Mouse (Mus musculus) frontal cortex, postnatal 25 days (tissue): ENCODE measurements around the gene Mterf4.
"Not testable (repeated sequence)": the region's sequence is repeated elsewhere in the genome, so short reads cannot be mapped to it uniquely, and the experiment has no call there.

Experiments used
- DNase-seq, 2 experiments: peaks; one replicate each; pipeline ENCODE4 v3.0.0; 2022; ENCODE audit warnings: low spot score in 2 of 2

The Mterf4 gene

DNA sequence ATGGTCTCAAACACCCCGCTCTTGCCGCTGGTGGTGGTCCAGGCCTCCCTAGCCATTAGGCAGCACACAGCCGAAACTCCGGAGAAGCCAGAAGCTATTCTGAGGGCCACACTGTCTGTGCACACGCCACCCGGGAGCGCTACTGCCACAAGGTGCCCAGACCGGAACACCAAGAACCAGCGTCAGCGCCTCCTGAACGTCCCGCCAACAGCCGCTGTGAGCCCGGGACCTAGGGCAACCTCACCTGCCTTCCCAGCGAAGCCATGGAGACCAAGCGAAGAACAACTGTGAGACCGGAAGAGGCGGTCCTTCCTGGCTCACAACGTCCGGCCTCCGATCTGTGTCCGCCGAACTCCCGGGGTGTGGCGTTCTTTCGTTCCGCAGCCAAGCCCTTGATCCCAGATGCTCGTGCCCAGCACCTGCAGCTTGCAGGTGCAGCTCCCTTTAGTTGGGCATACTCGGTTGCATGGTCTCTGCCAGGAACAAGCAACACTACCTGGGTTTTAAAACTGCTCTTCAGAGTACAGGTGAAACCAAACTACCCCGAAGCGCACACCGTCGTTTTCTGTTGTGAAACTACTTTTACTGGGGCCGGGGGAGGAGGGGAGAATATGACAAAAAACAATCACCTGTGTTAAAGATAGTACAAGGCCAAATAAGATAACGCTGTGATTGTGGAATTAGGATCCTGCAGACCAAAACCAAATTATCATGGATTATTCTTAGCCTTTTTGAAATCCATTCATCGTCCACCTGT lies at the start of gene Mterf4:
TSS of gene Mterf4 (minus strand) at position 335 of the 757 bp plus-strand sequence.
- peak; percentile 59 to 72 for DNase-seq

DNA sequence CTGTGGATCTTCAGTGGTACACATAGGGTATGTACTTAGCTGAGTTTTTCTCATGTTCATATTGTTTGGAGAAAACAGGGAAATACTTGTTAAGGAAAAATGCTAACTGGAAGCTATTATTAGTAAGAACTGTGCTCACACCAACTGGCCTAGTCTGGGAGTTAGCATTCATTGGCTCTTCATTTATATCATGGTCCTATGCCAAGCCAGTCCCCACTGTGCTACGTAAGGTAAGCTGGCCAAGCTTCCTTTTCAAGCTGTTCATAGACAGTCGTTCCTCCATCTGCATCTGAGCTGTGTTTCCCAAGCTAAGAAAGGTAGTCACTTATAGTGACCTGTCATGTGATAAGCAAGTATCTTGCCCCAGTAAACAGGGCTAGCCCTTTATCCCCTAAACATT lies 47.0 kb upstream of the Mterf4 start:
- DNase-seq = no peak

DNA sequence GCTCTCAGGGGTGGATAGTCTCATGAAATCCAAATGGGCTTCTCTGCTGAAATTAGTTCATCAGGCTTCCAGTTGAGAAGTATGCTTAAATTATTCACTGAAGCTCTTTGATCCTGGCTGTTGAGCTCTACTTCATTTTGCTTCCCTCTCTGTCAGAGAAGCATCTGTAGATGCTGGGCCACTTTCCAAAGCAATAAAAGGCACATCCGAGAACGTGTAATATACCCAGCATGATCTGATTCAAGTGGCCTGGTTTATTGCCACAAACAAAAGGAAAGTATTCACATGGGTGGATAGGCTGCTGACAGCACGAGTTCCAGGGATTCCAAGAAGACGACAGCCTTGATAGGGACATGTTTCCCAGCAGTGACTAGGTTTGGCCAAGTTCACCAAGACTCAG lies 44.0 kb upstream of the Mterf4 start:
- no peak for DNase-seq

DNA sequence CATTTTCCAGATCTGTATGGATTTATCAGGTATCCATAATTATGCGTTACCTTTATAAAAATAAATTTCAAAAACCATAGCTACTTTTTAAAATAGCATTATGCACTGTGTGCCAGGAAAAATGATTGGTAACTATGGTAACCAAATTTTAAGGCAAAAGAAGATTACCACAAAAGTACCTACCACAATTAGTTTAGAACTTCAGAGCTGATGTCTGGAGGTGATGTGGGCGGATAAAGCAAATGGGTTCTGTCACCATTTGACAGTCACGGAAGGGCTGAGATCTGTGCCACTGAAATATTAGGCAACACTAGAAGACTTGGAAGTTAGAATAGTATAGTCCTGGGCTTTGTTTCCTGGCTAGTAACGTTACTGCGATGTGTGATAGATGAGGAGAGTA lies 41.5 kb upstream of the Mterf4 start:
- no peak for DNase-seq

DNA sequence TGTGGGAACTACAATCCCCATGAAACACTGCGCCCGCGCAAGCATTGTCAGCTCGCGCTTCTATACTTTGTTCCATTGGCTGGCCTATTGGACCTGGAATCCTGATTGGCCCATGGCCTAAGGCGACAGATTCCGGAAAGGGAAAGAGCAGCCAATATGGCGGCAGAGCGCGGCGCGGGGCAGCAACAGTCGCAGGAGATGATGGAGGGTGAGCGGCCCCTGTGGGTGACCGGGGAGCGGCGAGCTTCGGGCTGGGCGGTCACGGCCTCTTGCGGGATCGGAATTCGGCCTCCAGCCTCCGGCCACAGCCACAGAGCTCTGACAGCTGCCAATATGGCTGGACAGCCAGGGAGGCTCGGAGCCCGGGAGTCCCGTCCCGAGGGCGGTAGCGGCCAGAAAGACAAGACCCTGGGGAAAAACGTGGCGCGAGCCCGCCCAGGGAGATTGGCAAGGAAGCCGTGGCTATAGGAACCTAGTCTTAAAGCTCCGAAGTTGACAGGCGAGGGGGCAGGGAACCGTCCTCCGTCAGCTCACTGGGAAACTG lies 37.9 kb upstream of the Mterf4 start:
- DNase-seq = peak; percentile 87 to 92

DNA sequence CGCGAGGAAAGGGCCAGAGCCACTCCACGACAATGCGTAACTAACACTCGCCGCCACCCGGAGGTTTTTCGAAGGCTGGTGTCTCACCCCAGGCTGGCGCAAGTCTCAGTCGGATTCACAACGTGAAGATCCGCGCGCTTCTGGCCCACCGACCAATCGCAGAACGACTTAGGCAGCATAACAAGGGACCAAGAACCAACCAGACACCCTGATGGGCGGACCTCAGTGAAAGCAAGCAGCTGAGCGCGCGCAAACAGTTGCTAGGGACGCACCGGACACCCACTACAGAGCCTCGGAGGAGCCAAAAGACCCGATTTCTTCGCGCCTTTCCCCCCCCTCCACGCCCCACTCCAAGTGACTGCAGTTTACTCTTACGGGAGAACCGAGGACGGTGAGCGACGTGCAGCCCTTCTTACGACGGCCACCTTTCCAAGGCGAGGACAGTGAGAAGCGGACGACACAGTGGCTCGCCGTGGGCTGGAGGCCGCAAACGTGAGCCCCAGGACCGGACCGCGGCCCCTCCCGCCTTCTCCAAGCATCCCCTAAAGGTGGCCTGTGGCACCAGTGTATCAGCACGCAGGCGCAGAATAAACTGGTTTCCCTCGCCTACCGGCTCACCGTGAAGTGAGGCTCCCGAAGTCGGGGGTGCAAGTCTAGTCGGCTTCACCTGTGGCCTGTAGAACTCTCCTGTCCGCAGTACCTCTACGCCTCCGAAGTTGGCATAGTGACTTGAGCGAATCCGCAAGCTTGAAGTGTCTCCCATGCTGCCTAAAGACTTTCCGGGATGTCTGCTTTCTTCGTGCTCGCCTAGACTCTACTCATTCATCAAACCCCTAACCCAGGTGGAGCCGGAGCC lies 37.2 kb upstream of the Mterf4 start, which contains the start of the genes Ppp1r7 and Pask:
TSS of gene Ppp1r7 (plus strand) at position 207 of the 856 bp plus-strand sequence.
TSS of gene Pask (minus strand) at position 835 of the 856 bp plus-strand sequence.
- DNase-seq = peak; percentile 85 to 88

DNA sequence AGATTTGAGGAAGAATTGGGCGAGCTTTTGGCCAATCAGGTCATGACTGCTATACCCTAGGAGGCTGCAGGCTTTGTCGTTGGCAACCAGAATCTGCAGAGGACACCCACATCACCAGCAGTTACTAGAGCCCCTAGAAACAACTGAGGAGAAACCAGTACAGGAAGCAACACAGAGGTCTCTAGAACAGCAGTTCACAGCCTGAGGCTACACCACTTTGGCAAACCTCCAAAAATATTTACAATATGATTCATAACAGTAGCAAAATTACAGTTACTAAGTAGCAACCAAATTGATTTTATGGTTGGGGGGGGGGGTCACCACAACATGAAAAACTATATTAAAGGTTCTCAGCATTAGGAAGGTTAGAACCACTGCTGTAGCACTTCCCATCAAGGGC lies 28.9 kb upstream of the Mterf4 start:
- no peak for DNase-seq

DNA sequence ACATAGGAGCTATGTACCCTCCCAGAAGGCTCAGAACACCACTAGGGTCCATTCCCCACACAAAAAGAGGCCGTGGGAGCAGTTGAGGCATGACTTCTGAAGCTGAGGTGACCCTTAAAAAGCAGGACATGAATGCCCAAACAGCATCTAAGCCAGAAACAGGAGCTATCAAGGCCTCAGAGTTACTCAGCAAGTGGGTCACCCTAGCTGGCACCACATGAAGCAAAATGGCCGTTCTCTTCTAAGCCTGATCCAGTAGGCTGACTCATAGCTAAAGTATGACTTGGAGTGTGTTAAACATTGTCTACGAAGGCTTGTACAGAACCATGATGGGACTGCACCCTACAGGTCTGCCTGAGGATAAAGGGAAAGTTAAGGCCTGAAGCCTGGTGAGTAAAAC lies 20.7 kb upstream of the Mterf4 start:
- no peak for DNase-seq

DNA sequence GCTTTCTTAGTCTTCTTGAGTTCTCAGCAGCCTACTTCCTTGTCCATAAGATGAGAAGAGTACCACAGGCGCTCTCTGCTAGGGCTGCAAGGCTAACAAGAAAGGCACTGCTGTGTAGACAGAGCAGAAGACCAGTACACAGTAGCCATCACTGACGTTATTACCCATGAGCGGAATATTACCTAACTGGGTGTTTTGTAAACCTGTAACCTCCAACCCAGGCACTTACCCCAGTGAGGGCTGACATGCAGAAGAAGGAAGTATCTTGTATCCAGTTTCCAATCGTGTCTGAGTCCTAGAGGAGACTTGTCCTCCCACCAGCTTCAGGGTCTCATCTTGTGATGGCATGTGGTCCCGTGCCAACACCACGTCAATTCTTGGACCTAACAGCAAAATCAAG lies 18.3 kb upstream of the Mterf4 start:
- DNase-seq = no peak

DNA sequence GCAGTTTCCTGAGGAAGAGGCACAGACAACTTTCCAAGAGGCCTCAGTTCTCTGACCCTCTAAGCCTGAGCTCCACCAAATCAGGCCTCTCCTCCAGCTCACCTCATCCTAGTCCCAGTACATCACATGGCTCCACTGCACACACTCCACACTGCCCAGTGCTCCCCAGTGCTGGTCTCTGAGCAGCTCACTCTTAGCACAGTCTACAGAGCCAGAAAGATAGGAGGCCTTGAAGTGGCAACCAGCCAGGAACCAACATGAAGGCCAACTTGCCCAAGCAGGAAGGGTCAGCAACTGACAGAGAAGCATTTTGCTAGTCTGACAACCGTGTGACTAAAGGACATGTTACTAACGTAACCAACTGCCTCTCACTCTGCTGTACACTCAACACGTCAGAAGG lies 5.1 kb downstream of the Mterf4 start:
- no peak for DNase-seq

DNA sequence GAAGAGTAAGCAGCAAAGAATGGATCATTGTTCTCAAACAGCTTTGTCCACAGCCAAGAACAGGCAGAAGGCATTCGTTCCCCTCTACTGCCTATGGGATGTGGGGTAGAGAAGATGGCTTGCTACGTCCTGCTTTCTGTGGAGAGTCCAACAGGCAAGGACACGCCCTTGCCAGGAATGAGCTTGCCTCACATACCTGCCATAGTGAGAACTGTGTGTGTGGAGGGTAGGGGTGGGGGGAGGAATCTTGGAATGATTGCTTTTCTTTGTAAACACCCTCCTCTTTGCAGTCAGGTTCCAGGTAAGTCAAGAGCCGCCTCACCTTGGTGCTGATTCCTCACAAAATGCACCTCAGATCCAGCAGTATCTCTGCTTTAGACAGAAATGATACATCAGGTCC lies 5.9 kb downstream of the Mterf4 start:
- DNase-seq = no peak

DNA sequence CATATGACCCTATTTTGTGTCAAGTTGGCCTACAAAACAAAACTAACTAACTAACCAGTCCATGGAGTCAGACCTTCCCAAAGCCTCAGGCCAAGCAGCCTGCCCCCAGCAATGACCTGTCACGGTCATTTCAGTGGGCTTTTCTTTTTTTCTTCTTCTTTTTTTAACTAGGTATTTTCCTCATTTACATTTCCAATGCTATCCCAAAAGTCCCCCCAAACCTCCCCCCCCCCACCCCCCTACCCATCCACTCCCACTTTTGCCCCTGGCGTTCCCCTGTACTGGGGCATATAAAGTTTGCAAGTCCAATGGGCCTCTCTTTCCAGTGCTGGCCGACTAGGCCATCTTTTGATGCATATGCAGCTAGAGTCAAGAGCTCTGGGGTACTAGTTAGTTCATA lies 11.2 kb downstream of the Mterf4 start:
- DNase-seq = not testable (repeated sequence)

DNA sequence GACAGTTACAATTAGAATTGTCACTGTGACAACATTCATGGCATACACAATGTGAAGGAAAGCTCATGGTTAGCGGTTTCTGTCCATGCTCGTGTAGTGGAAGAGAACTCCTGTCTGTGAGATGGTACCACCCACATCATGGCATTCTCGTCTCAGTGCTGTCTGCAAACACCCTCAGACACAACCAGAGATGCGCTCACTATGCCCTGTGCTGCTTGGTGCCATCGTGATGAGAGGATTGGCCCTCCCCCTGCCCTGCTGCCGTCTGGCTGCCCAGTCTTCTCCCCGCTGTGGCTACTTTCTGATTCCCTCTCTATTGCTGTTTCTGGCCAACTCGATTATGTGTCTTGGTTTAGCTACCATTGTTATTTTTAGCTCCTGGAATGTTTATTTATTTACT lies 13.7 kb downstream of the Mterf4 start:
- DNase-seq = no peak

DNA sequence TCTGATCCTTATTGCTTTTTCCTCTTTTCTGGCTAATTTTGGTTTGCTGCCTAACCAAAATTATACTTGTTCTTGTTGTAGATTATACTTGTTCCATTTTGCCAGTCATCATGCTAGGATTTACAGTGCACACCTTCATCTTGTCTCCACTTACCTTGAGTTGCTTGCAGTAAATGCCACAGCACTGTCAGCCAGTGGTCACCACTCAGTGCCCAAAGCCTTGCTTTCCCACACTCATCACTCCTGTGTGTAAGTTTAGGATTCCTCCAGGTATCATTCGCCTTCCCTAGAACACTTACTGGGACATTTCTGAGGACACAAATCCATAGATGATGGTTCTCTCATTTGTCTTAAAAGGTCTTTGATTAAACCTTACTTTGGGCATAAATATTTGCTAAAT lies 14.1 kb downstream of the Mterf4 start:
- DNase-seq = no peak

DNA sequence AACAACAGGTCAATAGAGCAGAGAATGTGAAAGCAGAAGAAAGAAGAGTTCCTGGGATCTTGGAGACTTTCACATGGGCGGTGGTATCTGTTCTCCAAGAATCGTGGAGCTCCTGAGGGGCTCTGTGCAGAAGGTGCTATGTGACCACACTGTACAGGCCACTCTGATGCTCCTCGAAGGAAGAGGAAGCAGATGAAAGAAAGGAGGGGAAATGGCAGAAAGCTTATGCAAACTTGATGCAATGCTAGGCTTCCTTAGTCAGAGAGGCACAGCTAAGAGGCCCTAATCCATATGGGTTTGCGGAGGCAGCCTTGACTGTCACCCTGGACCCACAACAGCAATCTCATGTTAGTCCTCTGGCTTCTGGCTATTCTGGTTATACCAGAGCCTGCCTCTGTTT lies 14.8 kb downstream of the Mterf4 start:
- DNase-seq = no peak

DNA sequence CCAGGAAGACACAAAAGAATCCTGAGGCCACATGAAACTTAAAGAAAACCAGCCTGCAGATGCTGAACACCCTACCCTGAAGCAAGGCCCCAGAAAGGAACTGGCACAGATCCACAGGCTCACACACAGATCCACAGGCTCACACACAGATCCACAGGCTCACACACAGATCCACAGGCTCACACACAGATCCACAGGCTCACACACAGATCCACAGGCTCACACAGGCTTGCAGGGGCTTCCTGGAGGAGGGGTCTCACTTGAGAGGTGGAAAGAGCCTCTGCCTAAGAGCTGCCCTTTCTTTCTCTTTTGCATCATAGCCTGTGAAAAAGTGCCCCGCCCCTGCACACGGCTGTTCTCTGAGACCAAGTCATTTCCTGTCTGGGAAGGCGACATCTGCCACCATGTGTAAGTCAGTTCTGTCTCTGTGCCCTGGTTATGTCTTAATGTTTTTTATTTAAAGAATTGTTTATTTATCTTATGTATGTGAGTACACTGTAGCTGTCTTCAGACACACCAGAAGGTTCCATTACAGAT lies 16.0 kb downstream of the Mterf4 start:
- no peak for DNase-seq

DNA sequence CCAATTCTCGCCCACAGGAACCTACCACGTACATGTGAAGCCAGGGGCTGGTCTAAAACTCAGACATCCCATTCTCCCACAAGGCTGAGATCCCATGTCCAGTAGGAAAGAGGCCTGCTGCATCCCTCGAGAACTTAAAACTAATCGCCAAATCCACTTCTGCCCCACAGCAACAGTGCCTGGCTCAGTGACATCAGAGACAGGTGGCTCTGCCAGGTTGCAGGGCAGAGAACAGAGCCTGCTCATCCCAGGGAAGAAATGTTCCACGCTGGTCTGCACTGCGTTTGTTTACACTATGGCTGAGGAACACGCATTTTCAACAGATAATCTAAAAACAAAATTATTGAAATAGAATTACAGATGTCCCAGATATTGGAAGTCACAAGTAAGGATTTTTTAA lies 28.7 kb downstream of the Mterf4 start:
- no peak for DNase-seq

DNA sequence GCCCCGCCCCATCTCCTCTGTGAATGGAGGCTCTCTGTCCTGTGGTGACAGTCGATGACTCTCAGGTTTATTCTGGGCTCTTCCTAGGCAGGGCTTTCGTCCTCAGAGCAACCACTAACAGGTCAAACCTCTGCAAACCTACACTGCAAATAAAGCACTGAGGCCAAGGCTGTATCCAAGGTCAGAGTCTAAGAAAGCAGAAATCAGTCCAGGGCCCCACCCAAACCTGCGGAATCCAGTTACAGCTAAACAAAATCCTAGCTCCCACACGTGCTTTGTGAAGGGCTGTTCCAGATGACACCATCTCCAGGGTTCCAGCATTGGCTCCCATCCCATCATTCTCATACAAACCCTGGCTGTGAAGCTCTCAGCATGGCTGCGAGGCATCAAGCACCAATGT lies 30.2 kb downstream of the Mterf4 start:
- DNase-seq = no peak

DNA sequence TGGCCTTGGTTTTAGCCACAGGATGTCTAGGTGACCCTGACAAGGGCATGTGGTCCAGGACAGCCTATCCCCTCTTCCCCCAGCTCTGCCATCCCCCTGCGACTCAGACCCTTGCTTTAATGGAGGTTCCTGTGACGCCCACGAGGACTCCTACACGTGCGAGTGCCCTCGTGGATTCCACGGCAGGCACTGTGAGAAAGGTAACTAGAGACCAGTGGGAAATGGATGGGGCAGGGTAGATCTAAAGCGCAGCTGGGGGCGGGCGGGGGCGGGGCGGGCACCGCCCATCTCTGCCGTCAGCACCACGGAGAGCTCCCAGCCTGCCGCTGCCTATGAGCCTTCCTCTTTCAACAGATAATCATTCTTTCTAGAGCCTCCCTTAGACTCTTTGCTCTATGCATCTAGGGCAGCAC lies 33.3 kb downstream of the Mterf4 start:
- DNase-seq = no peak

DNA sequence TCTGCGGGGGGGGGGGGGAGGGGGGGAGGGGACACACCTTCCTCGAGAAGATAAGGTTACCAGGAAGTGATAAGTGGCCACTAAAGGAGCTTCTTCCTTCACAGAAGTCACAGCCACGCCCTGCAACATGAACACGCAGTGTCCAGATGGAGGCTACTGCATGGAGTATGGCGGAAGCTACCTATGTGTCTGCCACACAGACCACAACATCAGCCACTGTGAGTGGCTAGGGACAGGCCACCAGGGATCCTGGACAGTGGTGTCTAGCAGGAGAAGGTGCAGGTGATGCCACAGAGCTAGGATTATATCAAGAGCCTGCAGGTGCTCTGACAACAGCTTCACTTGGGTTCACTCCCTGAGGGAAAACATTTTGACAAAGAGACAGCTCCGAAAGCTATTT lies 34.0 kb downstream of the Mterf4 start:
- DNase-seq = no peak

DNA sequence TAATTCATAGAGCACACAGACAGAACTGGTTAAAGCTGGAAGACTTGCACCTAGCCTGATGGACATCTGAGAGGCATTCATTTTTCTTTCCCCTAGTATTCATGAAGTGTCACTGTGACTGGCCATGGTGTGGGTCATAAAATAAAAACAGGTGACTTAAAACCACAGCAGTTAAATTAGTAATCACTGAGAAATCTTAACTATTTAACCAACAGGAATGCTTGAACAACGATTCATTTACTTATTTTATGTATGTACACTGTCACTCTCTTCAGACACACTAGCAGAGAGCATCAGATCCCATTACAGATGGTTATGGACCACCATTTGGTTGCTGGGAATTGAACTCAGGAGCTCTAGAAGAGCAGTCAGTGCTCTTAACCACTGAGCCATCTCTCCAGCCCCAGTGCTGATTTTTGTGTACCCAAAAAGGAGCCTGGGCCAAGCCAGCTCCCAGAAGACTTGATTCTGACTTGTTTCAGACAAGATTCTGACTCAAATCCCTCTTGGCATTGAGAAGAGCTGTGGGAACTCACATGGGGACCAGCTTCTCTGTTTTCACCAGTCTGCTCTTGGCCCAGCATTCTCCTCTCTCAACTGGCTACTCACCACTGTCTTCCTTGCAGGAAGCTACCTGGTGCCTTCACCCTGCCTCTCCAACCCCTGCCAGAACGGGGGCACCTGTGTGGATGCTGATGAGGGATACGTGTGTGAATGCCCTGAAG lies 35.0 kb downstream of the Mterf4 start:
- DNase-seq = no peak

DNA sequence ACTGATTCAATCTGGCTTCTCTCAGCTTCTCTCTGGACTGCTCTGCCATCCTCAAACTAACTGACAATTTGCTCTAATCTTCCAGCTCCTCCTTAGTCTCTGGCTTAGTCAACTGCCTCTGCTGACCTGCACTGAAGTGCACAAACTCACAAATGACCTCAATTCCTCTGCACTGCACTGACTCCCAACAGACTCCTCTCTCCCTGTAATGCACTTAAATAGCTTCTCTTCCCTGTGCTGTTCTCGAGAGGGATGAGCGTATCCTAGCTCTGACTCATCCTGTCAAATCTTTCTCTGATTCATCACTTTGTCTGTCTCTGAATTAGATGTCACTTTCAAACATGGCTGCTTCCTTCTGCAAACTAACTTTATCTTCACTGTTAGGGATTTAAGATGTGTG lies 37.5 kb downstream of the Mterf4 start:
- DNase-seq = no peak
